Mouse (Mus musculus) heart, postnatal 0 days (tissue): ENCODE results near the gene Scd4. TPM values are rescaled to one million over a fixed set of nuclear protein-coding genes. Genes with fewer than 3 reads are reported as not detected.

ENCODE experiments used
- ATAC-seq: fragments of 200-750 bp; cut with Nextera tagmentation; 2 replicates; pipeline ENCODE4 v1.8.0; 2017; ENCODE audit warnings: low read depth, moderate number of reproducible peaks, moderate library complexity; ENCODE audit not compliant: insufficient read depth
- DNase-seq: peaks from one replicate; pipeline ENCODE4 v3.0.0-alpha.2; 2016; ENCODE audit warnings: low spot score
- H3K27ac ChIP-seq: fragments of 300-500 bp; sonication (generic); 2 replicates; pipeline ENCODE4 v1.5.1; 2014; ENCODE audit warnings: low read depth, mild to moderate bottlenecking
- H3K27me3 ChIP-seq: fragments of 300-500 bp; sonication (generic); 2 replicates; pipeline ENCODE4 v1.6.1; 2014; ENCODE audit warnings: low read length, mixed read lengths; ENCODE audit not compliant: control insufficient read depth, insufficient read depth
- H3K36me3 ChIP-seq: fragments of 300-500 bp; sonication (generic); replicated peaks from 2 replicates; pipeline ENCODE4 v1.6.1; 2014; ENCODE audit warnings: low read length, mixed read lengths; ENCODE audit not compliant: control insufficient read depth, insufficient read depth
- H3K4me1 ChIP-seq: fragments of 300-500 bp; sonication (generic); 2 replicates; pipeline ENCODE4 v1.6.1; 2014; ENCODE audit warnings: antibody characterized with exemption; ENCODE audit not compliant: control insufficient read depth, insufficient read depth
- H3K4me2 ChIP-seq: fragments of 300-500 bp; sonication (generic); 2 replicates; pipeline ENCODE4 v1.6.1; 2014; ENCODE audit warnings: low read depth, mild to moderate bottlenecking, low read length, moderate library complexity
- H3K4me3 ChIP-seq: fragments of 300-500 bp; sonication (generic); 2 replicates; pipeline ENCODE4 v1.5.1; 2014; ENCODE audit warnings: low read depth, low read length
- H3K9ac ChIP-seq: fragments of 300-500 bp; sonication (generic); replicated peaks from 2 replicates; pipeline ENCODE4 v1.6.1; 2014; ENCODE audit warnings: low read depth, low read length, mixed read lengths
- H3K9me3 ChIP-seq: fragments of 300-500 bp; sonication (generic); replicated peaks from 2 replicates; pipeline ENCODE4 v1.6.1; 2016; ENCODE audit warnings: low read length; ENCODE audit not compliant: control insufficient read depth
- CTCF ChIP-seq: IDR thresholded peaks from 2 replicates; pipeline ENCODE4 v1.5.1; 2016; ENCODE audit warnings: antibody characterized with exemption, control low read depth, low read depth
- EP300 ChIP-seq: IDR thresholded peaks from 2 replicates; pipeline ENCODE4 v1.6.1; 2016; ENCODE audit warnings: antibody characterized with exemption, low read depth
- WGBS: fragments of 180-500 bp; shearing (Covaris S2); extraction: QIAGEN DNeasy Blood & Tissue Kit; methylation state at CpG from one replicate; pipeline ENCODE4 v1.1.7; 2014; 5-methylcytosine and 5-hydroxymethylcytosine counted together
- polyA plus RNA-seq: library from polyadenylated mRNA; unstranded; fragments of >200 nt; fragmentation: Nextera tagmentation; extraction: Ambion mirVana; gene quantifications from 2 replicates; pipeline ENCODE4 v1.2.1, GENCODE M21; 2015
- total RNA-seq: library from RNA; depleted of rRNA; stranded (reverse); fragments of >200 nt; gene quantifications from 2 replicates; pipeline ENCODE4 v1.2.3, GENCODE M21; 2014; ENCODE audit warnings: low replicate concordance

Scd4 gene
- total and polyA plus RNA-seq, 2 experiments from 2014 or later = 37.4 to 38.2 TPM

DNA sequence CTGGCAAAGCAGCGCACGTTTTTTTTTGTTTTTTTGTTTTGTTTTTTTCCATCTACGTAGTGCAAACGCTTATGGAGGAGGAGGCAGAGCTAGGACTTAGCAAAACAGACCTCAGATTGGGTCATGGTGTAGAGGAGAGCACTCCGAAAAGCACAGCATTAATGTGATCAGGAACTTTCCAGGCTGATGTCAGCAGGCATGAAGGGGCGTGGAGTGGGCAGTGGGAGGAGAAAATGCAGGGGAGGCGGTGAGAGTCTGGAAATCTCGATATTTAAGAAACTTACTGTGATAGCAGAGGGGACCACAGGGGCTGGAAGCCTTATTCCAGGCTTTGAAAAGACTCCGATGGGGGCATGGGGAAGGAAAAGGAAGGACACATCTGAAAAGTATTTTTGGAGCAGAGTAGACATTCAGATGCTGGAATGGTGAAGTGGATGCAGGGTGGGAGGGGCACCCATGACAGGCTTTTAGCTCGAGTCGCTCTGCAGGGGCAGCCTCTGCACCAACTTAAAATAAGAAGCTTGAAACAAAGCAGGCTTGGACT lies 17.9 kb upstream of the Scd4 start:
- TF ChIP-seq EP300 (peak; percentile 31; the same call in 1 of the 2 replicates), CTCF (no peak)
- no peaks in the 10 kb centered on the region for H3K36me3 ChIP-seq
- H3K4me1 ChIP-seq = peaks cover 16% of the 10 kb centered on the region; the same call in 1 of the 2 replicates
- WGBS = 2% methylated on average over 11 of the region's 11 CpGs
- H3K4me3 ChIP-seq = peak overlapping the region; percentile 52
- H3K9me3 ChIP-seq = peaks cover 5% of the 10 kb centered on the region; the same call in 1 of the 2 replicates
- H3K27ac ChIP-seq = peak overlapping the region; percentile 96
- H3K9ac ChIP-seq = peak overlapping the region; percentile 51
- H3K27me3 ChIP-seq = no peaks in the 10 kb centered on the region
- peak; percentile 59 for ATAC-seq
- peak; percentile 75 for DNase-seq
- peak overlapping the region; percentile 72 for H3K4me2 ChIP-seq

DNA sequence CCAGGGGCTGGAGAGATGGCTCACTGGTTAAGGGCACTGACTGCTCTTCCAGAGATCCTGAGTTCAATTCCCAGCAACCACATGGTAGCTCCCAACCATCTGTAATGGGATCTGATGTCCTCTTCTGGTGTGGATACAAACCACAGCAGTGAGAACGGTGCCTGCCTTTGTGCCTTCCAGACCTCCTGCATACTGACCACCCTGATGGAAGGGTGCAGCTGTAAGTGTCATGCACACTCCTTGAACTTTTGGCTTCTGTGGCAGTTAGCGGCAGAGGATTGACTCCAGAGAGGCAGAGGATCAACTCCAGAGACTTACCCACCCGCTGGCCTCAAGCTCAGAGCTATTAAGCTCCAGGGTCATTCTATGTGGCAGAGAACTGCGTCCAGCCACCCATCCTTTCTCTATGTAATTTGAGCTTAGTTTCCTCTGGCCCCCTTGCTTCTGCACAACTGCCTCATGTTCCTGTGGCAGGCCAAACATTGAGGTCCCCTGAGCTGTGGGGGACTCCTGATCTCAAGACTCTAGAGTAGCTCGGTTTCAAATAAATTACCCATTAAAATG lies 16.1 kb upstream of the Scd4 start:
- no peak for TF ChIP-seq EP300
- no peak for TF ChIP-seq CTCF
- no peak overlapping the region for H3K4me2 ChIP-seq
- peaks cover 9% of the 10 kb centered on the region; the same call in 1 of the 2 replicates for H3K4me1 ChIP-seq
- WGBS = 76% methylated on average over 5 of the region's 5 CpGs
- no peak for DNase-seq
- no peak overlapping the region for H3K27ac ChIP-seq
- no peaks in the 10 kb centered on the region for H3K36me3 ChIP-seq
- no peak overlapping the region for H3K9ac ChIP-seq
- no peak for ATAC-seq
- H3K4me3 ChIP-seq = no peak overlapping the region
- H3K27me3 ChIP-seq = no peaks in the 10 kb centered on the region
- peaks cover 5% of the 10 kb centered on the region; the same call in 1 of the 2 replicates for H3K9me3 ChIP-seq

DNA sequence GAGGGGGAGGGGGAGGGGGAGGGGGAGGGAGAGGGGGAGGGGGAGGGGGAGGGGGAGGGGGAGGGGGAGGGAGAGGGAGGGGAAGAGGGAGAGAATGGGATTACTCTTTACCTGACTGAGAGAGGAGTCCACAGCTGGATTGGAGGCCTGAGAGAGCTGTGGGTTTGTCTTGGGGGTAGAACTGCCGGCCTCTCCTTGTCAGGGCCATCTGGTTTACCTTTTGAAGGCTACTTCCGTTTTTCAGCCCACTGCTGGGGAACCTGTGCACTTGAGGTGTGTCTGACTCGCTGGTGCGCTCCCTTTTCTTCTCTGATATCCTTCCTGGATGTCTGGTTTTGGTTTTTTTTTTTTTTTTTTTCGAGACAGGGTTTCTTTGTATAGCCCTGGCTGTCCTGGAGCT lies 15.5 kb upstream of the Scd4 start:
- TF ChIP-seq CTCF = no peak
- no peak for TF ChIP-seq EP300

GRCm38 (mm10) chr19:44318545-44318944 lies 14.3 kb upstream of the Scd4 start:
- ATAC-seq (no peak), DNase-seq (no peak)

More for the DNA sequence above, 15.5 kb upstream of the Scd4 start:
- no peak overlapping the region for H3K27ac ChIP-seq
- WGBS = 68% methylated on average over 5 of the region's 5 CpGs
- no peak overlapping the region for H3K9ac ChIP-seq
- DNase-seq = no peak
- H3K9me3 ChIP-seq = peaks cover 5% of the 10 kb centered on the region; the same call in 1 of the 2 replicates
- peaks cover 6% of the 10 kb centered on the region; the same call in 1 of the 2 replicates for H3K4me1 ChIP-seq
- H3K27me3 ChIP-seq = no peaks in the 10 kb centered on the region
- no peaks in the 10 kb centered on the region for H3K36me3 ChIP-seq
- no peak overlapping the region for H3K4me3 ChIP-seq
- ATAC-seq = no peak
- H3K4me2 ChIP-seq = no peak overlapping the region

GRCm38 (mm10) chr19:44320316-44320715 lies 12.6 kb upstream of the Scd4 start:
- Histone ChIP-seq H3K9ac (no peak overlapping the region), H3K36me3 (no peaks in the 10 kb centered on the region), H3K27ac (no peak overlapping the region), H3K4me2 (no peak overlapping the region), H3K4me3 (no peak overlapping the region), H3K4me1 (no peaks in the 10 kb centered on the region; the same call in 1 of the 2 replicates), H3K9me3 (peaks cover 5% of the 10 kb centered on the region; the same call in 1 of the 2 replicates), H3K27me3 (no peaks in the 10 kb centered on the region)
- DNase-seq (no peak), ATAC-seq (no peak)
- TF ChIP-seq CTCF = no peak
- no peak for TF ChIP-seq EP300
- 88% methylated on average over 3 of the region's 3 CpGs for WGBS

More at GRCm38 (mm10) chr19:44318545-44318944, 14.3 kb upstream of the Scd4 start:
- Histone ChIP-seq H3K4me2 (no peak overlapping the region), H3K36me3 (no peaks in the 10 kb centered on the region), H3K4me1 (peaks cover 6% of the 10 kb centered on the region; the same call in 1 of the 2 replicates), H3K9me3 (peaks cover 5% of the 10 kb centered on the region; the same call in 1 of the 2 replicates), H3K27me3 (no peaks in the 10 kb centered on the region), H3K4me3 (no peak overlapping the region), H3K9ac (no peak overlapping the region), H3K27ac (no peak overlapping the region)
- TF ChIP-seq CTCF (no peak), EP300 (no peak)

- Histone ChIP-seq H3K4me2 (no peak overlapping the region), H3K9ac (no peak overlapping the region), H3K4me1 (no peaks in the 10 kb centered on the region), H3K4me3 (no peak overlapping the region), H3K9me3 (peaks cover 5% of the 10 kb centered on the region; the same call in 1 of the 2 replicates), H3K27me3 (no peaks in the 10 kb centered on the region), H3K36me3 (no peaks in the 10 kb centered on the region), H3K27ac (no peak overlapping the region)
- DNase-seq (no peak), ATAC-seq (no peak)
- no peak for TF ChIP-seq CTCF
- TF ChIP-seq EP300 = no peak
- 77% methylated on average over 4 of the region's 4 CpGs for WGBS
Measured at GRCm38 (mm10) chr19:44321201-44321600, 11.7 kb upstream of the Scd4 start.
